Mouse (Mus musculus): ENCODE data around the gene Rbm20.

Rbm20 gene

GRCm38 (mm10) chr19:53914950-53915349 lies 237.8 kb downstream of the Rbm20 start:
- DNase-seq = no peak

Measured in kidney, adult 11 months (tissue).